Mouse (Mus musculus): Measurements from ENCODE around the gene Kpna1. TPM values are rescaled to one million over a fixed set of nuclear protein-coding genes. Genes with fewer than 3 reads are reported as not detected.

The Kpna1 gene
- polyA plus RNA-seq, 1 experiment = 8.3 TPM

DNA sequence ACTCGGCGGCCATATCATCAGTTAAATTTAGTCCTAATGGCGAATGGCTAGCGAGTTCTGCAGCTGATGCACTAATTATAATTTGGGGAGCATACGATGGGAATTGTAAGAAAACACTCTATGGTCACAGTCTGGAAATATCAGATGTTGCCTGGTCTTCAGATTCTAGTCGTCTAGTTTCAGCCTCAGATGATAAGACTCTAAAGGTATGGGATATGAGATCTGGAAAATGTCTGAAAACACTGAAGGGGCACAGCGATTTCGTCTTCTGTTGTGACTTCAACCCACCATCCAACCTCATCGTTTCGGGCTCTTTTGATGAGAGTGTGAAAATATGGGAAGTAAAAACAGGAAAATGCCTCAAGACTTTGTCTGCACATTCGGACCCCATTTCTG is 63.1 kb downstream of the Kpna1 start:
- TF ChIP-seq MYOD1 (IDR thresholded peaks at IDR 0.05; ENCODE audit: control insufficient read depth, insufficient read length, low read depth) = no peak
- TF ChIP-seq CEBPB (IDR thresholded peaks at IDR 0.05; ENCODE audit: low read depth) = no peak
- no peak for TF ChIP-seq MYOG (IDR thresholded peaks at IDR 0.05; ENCODE audit: control insufficient read depth, extremely low read depth, insufficient read length)
- TF ChIP-seq MAX (IDR thresholded peaks at IDR 0.05) = no peak
- TF ChIP-seq CTCF (IDR thresholded peaks at IDR 0.05; ENCODE audit: control insufficient read depth, insufficient read depth, insufficient read length) = no peak
- no peak for TF ChIP-seq USF1 (IDR thresholded peaks at IDR 0.05; ENCODE audit: low read depth)
- TF ChIP-seq FOSL1 (IDR thresholded peaks at IDR 0.05; ENCODE audit: insufficient read depth, low read length, poor library complexity, severe bottlenecking) = no peak
- H3K27me3 ChIP-seq (ENCODE audit: control insufficient read depth, insufficient read depth, insufficient read length) = no peaks in the 10 kb centered on the region
- peak overlapping the region; percentile 46 for H3K4me3 ChIP-seq (ENCODE audit: insufficient read depth, poor library complexity, severe bottlenecking)
- H3K79me2 ChIP-seq (ENCODE audit: control insufficient read depth, insufficient read depth) = peaks cover 28% of the 10 kb centered on the region
- peak overlapping the region; percentile 74 for H3ac ChIP-seq (ENCODE audit: control insufficient read depth, insufficient read length, low read depth)
- H3K79me3 ChIP-seq (ENCODE audit: low read depth) = peaks cover 8% of the 10 kb centered on the region
- peaks cover 26% of the 10 kb centered on the region for H3K36me3 ChIP-seq (ENCODE audit: control insufficient read depth, insufficient read depth)

DNA sequence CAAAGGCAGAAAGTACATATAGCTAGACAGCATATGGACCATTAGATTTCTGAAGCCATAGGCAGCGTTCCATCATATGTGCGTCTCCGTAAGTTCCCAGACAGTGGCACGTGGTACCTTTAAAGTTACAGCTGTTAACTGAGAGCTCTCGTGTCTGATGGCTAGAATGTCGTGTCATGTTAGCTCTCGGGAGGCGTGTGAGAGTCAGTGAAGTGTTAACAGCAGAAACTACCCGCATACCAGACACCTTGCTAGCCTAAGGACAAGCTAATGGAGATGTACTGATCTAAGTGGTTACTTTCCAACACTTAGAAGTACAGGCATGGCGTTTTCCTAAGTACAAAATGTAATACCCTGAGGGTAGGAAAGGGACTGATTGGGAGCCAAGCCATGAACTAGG is 64.5 kb downstream of the Kpna1 start:
- Histone ChIP-seq H3K36me3 (ENCODE audit: control insufficient read depth, insufficient read depth) (peaks cover 29% of the 10 kb centered on the region), H3K4me3 (ENCODE audit: insufficient read depth, poor library complexity, severe bottlenecking) (no peak overlapping the region), H3ac (ENCODE audit: control insufficient read depth, insufficient read length, low read depth) (no peak overlapping the region), H3K79me2 (ENCODE audit: control insufficient read depth, insufficient read depth) (peaks cover 28% of the 10 kb centered on the region), H3K79me3 (ENCODE audit: low read depth) (peaks cover 8% of the 10 kb centered on the region), H3K27me3 (ENCODE audit: control insufficient read depth, insufficient read depth, insufficient read length) (no peaks in the 10 kb centered on the region)
- TF ChIP-seq CEBPB (IDR thresholded peaks at IDR 0.05; ENCODE audit: low read depth) = no peak
- no peak for TF ChIP-seq USF1 (IDR thresholded peaks at IDR 0.05; ENCODE audit: low read depth)
- no peak for TF ChIP-seq CTCF (IDR thresholded peaks at IDR 0.05; ENCODE audit: control insufficient read depth, insufficient read depth, insufficient read length)
- no peak for TF ChIP-seq MYOD1 (IDR thresholded peaks at IDR 0.05; ENCODE audit: control insufficient read depth, insufficient read length, low read depth)
- no peak for TF ChIP-seq MYOG (IDR thresholded peaks at IDR 0.05; ENCODE audit: control insufficient read depth, extremely low read depth, insufficient read length)
- TF ChIP-seq MAX (IDR thresholded peaks at IDR 0.05) = no peak
- TF ChIP-seq FOSL1 (IDR thresholded peaks at IDR 0.05; ENCODE audit: insufficient read depth, low read length, poor library complexity, severe bottlenecking) = no peak

DNA sequence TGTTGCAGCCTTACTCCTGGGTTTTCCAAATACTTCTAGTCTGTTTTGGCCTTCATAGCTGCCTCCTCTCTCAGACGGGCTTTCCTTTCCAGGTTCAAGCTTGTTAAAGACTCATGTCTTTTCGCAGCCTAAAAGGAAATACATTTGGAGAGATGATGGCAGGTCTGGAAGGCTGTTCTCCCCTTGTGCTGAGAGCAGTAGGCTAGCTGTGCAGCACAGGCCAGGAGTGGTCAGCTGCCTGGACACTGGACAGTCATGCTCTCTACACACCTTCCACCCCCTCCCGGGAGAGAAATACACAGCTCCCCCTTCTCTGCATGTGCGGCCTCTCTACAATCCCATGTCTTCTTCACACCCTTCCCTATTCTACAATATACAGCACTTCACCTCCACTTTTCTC is 65.4 kb downstream of the Kpna1 start:
- Histone ChIP-seq H3K79me2 (ENCODE audit: control insufficient read depth, insufficient read depth) (peaks cover 28% of the 10 kb centered on the region), H3K79me3 (ENCODE audit: low read depth) (peaks cover 8% of the 10 kb centered on the region), H3K4me3 (ENCODE audit: insufficient read depth, poor library complexity, severe bottlenecking) (no peak overlapping the region), H3K27me3 (ENCODE audit: control insufficient read depth, insufficient read depth, insufficient read length) (no peaks in the 10 kb centered on the region), H3ac (ENCODE audit: control insufficient read depth, insufficient read length, low read depth) (no peak overlapping the region), H3K36me3 (ENCODE audit: control insufficient read depth, insufficient read depth) (peaks cover 37% of the 10 kb centered on the region)
- TF ChIP-seq MYOD1 (IDR thresholded peaks at IDR 0.05; ENCODE audit: control insufficient read depth, insufficient read length, low read depth) (no peak), FOSL1 (IDR thresholded peaks at IDR 0.05; ENCODE audit: insufficient read depth, low read length, poor library complexity, severe bottlenecking) (no peak), MAX (IDR thresholded peaks at IDR 0.05) (no peak), CEBPB (IDR thresholded peaks at IDR 0.05; ENCODE audit: low read depth) (no peak), MYOG (IDR thresholded peaks at IDR 0.05; ENCODE audit: control insufficient read depth, extremely low read depth, insufficient read length) (no peak), USF1 (IDR thresholded peaks at IDR 0.05; ENCODE audit: low read depth) (no peak), CTCF (IDR thresholded peaks at IDR 0.05; ENCODE audit: control insufficient read depth, insufficient read depth, insufficient read length) (no peak)

DNA sequence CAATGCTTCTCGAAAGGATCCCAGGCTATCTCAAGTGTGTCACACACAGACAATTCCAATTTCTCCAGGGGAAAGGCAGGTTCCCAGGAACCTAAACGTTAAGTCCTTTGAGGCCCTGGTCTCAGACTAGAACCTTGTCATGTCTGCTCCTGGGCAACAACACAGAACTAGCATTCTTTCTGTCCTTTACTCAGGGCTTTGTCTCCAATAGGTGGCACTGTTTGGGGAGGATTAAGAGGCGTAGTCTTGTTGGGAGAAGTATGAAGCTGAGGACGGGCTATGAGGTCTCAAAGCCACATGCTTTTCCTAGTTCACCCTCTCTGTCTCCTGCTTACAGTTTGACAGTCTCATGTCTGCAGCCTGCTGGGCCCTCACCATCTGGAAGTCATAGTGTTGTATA is 69.0 kb downstream of the Kpna1 start:
- peaks cover 14% of the 10 kb centered on the region for H3K79me2 ChIP-seq (ENCODE audit: control insufficient read depth, insufficient read depth)
- no peak overlapping the region for H3K4me3 ChIP-seq (ENCODE audit: insufficient read depth, poor library complexity, severe bottlenecking)
- H3ac ChIP-seq (ENCODE audit: control insufficient read depth, insufficient read length, low read depth) = no peak overlapping the region
- no peak for TF ChIP-seq USF1 (IDR thresholded peaks at IDR 0.05; ENCODE audit: low read depth)
- TF ChIP-seq MAX (IDR thresholded peaks at IDR 0.05) = no peak
- no peak for TF ChIP-seq CTCF (IDR thresholded peaks at IDR 0.05; ENCODE audit: control insufficient read depth, insufficient read depth, insufficient read length)
- no peak for TF ChIP-seq MYOG (IDR thresholded peaks at IDR 0.05; ENCODE audit: control insufficient read depth, extremely low read depth, insufficient read length)
- TF ChIP-seq FOSL1 (IDR thresholded peaks at IDR 0.05; ENCODE audit: insufficient read depth, low read length, poor library complexity, severe bottlenecking) = no peak
- no peak for TF ChIP-seq MYOD1 (IDR thresholded peaks at IDR 0.05; ENCODE audit: control insufficient read depth, insufficient read length, low read depth)
- no peak for TF ChIP-seq CEBPB (IDR thresholded peaks at IDR 0.05; ENCODE audit: low read depth)
- peaks cover 2% of the 10 kb centered on the region for H3K79me3 ChIP-seq (ENCODE audit: low read depth)
- peaks cover 53% of the 10 kb centered on the region for H3K36me3 ChIP-seq (ENCODE audit: control insufficient read depth, insufficient read depth)
- H3K27me3 ChIP-seq (ENCODE audit: control insufficient read depth, insufficient read depth, insufficient read length) = no peaks in the 10 kb centered on the region

DNA sequence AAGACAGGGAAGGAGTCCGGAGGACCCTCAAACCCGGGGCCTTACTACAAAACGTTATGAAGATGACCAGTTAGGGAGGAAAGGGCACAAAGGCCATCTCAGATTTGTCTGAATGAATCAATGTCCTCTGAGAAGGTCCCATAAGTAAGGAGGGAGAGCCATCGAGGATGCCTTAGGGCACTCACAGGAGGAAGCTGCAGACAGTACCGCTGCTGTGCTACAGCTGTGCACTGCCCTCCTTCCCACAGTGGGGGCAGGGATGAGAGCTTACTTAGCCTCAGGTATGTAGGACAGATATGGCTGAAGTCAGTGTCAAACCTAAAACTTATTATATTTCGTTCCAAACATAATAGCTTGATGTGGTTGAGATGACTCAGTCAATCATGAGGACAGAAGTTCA is 72.9 kb downstream of the Kpna1 start:
- Histone ChIP-seq H3K79me2 (ENCODE audit: control insufficient read depth, insufficient read depth) (no peaks in the 10 kb centered on the region), H3ac (ENCODE audit: control insufficient read depth, insufficient read length, low read depth) (no peak overlapping the region), H3K79me3 (ENCODE audit: low read depth) (no peaks in the 10 kb centered on the region), H3K4me3 (ENCODE audit: insufficient read depth, poor library complexity, severe bottlenecking) (no peak overlapping the region), H3K27me3 (ENCODE audit: control insufficient read depth, insufficient read depth, insufficient read length) (no peaks in the 10 kb centered on the region), H3K36me3 (ENCODE audit: control insufficient read depth, insufficient read depth) (peaks cover 38% of the 10 kb centered on the region)
- TF ChIP-seq FOSL1 (IDR thresholded peaks at IDR 0.05; ENCODE audit: insufficient read depth, low read length, poor library complexity, severe bottlenecking) (no peak), CTCF (IDR thresholded peaks at IDR 0.05; ENCODE audit: control insufficient read depth, insufficient read depth, insufficient read length) (no peak), USF1 (IDR thresholded peaks at IDR 0.05; ENCODE audit: low read depth) (no peak), MYOD1 (IDR thresholded peaks at IDR 0.05; ENCODE audit: control insufficient read depth, insufficient read length, low read depth) (no peak), MAX (IDR thresholded peaks at IDR 0.05) (no peak), MYOG (IDR thresholded peaks at IDR 0.05; ENCODE audit: control insufficient read depth, extremely low read depth, insufficient read length) (no peak), CEBPB (IDR thresholded peaks at IDR 0.05; ENCODE audit: low read depth) (no peak)

Measured in C2C12 (cell line).